Mouse (Mus musculus): ENCODE data around the gene Pla2g6. TPM values are rescaled to one million over a fixed set of nuclear protein-coding genes. Genes with fewer than 3 reads are reported as not detected.

The Pla2g6 gene
- polyA plus RNA-seq, 1 experiment from 2014 or later: 15.6 TPM

DNA sequence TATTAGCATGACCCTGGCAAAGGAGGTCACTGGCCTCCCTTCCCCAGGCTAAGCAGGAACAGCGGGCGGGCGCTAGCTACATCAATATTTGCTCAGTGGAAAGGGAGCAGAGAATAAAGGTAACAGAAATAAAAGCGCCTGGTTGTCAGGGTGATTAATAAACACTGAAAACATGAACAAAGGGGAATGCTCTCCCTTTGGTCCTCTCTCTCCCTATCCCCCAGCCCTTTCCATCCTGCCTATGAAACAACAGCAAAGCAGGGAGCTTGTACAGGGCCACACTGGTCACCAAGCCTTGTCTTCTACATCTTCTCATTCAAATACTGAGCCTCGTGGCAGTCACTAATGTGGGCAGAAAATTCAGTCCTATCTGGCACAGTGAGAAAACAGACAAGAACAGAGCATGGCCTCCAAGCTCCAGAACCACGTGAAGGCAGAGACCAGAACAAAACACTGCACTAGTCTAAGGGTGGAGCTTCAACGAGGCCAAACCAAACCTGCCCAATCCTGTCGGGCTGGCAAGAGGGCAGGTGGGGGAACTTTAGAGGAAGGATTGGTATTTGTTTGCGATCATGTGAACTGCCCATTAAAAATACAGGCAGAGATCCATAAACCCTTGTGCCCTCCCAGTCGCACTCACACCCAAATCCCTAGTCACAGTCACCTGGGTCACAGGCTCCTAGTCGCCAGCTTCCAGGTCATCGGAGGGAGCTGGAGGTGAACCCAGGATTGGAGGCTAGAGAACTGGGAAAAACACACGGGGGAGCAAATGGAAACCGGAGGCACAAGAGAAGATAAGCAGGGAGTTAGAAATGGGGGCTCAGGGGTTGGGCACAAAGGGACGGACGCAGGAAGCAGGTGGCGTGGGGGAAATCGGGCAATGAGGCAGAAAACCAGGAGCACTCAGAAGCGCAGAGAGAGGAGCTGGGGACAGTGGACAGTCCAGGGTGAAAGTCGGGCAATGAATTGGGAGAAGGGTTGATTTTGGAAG lies 924 bp downstream of the Pla2g6 start:
- WGBS: 7% methylated on average over 20 of the region's 20 CpGs
- no peaks in the 10 kb centered on the region for H3K36me3 ChIP-seq (ENCODE audit: control insufficient read depth, insufficient read depth, low read length)
- peaks cover 36% of the 10 kb centered on the region for H3K4me1 ChIP-seq (ENCODE audit: control insufficient read depth, insufficient read depth, low read length)
- H3K9ac ChIP-seq (ENCODE audit: low read length): peak overlapping the region; percentile 79
- peak; percentile 27; the same call in 1 of the 2 replicates for ATAC-seq (ENCODE audit: insufficient read depth, low FRiP score)
- H3K4me2 ChIP-seq (ENCODE audit: low read depth, low read length): peak overlapping the region; percentile 90
- H3K4me3 ChIP-seq (replicated peaks; ENCODE audit: low read length): peak overlapping the region; percentile 64
- H3K27ac ChIP-seq (ENCODE audit: low read length): peak overlapping the region; percentile 99
- no peaks in the 10 kb centered on the region for H3K9me3 ChIP-seq (replicated peaks; ENCODE audit: control insufficient read depth, low read length)
- no peaks in the 10 kb centered on the region for H3K27me3 ChIP-seq (ENCODE audit: control insufficient read depth, insufficient read depth, low read length)

DNA sequence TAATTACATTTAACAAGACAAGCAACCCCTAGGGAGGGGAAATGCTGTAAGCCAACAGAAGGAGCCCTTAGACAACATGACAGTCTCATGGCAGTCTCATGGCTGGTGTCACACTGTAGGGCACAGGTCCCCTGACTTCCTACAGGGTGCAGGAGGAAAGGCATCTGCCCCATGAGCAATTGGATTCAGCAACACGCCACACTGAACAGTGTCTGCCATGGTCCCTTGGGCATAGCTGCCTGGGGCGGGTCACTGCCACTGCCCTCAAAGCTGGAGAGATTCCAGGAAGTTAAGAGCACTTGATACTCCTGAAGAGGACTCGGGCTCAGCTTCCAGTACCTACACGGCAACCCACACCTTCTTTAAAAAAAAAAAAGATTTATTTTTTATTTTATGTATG lies 1.9 kb downstream of the Pla2g6 start:
- Histone ChIP-seq H3K9me3 (replicated peaks; ENCODE audit: control insufficient read depth, low read length) (no peaks in the 10 kb centered on the region), H3K4me3 (replicated peaks; ENCODE audit: low read length) (no peak overlapping the region), H3K27me3 (ENCODE audit: control insufficient read depth, insufficient read depth, low read length) (no peaks in the 10 kb centered on the region), H3K36me3 (ENCODE audit: control insufficient read depth, insufficient read depth, low read length) (no peaks in the 10 kb centered on the region), H3K4me2 (ENCODE audit: low read depth, low read length) (peak overlapping the region; percentile 90), H3K27ac (ENCODE audit: low read length) (peak overlapping the region; percentile 99), H3K4me1 (ENCODE audit: control insufficient read depth, insufficient read depth, low read length) (peaks cover 37% of the 10 kb centered on the region), H3K9ac (ENCODE audit: low read length) (peak overlapping the region; percentile 41; the same call in 1 of the 2 replicates)
- WGBS: 47% methylated on average over 4 of the region's 4 CpGs
- no peak for ATAC-seq (ENCODE audit: insufficient read depth, low FRiP score)

DNA sequence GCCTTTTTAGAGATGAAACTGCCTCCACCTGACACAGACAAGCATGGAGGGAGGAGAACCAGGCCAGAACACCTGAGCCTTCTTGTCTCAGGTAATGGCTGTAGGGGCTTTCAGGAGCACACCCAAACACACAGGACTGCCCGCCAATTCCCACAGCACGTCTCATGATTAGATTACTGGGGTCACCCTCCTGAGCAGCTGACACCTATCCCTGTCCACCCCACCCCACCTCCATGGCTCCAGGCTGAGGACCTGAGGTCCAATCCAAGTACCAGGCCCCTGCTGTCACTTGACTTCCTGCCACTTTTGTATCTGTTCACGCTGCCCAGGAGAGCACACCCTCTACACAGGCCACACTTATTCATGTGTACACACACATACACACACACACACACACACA lies 2.4 kb downstream of the Pla2g6 start:
- peak overlapping the region; percentile 99 for H3K27ac ChIP-seq (ENCODE audit: low read length)
- H3K9me3 ChIP-seq (replicated peaks; ENCODE audit: control insufficient read depth, low read length): no peaks in the 10 kb centered on the region
- WGBS: 62% methylated on average over 3 of the region's 3 CpGs
- peaks cover 37% of the 10 kb centered on the region for H3K4me1 ChIP-seq (ENCODE audit: control insufficient read depth, insufficient read depth, low read length)
- ATAC-seq (ENCODE audit: insufficient read depth, low FRiP score): no peak
- H3K36me3 ChIP-seq (ENCODE audit: control insufficient read depth, insufficient read depth, low read length): no peaks in the 10 kb centered on the region
- H3K4me3 ChIP-seq (replicated peaks; ENCODE audit: low read length): no peak overlapping the region
- H3K4me2 ChIP-seq (ENCODE audit: low read depth, low read length): no peak overlapping the region
- no peaks in the 10 kb centered on the region for H3K27me3 ChIP-seq (ENCODE audit: control insufficient read depth, insufficient read depth, low read length)
- peak overlapping the region; percentile 2 for H3K9ac ChIP-seq (ENCODE audit: low read length)

DNA sequence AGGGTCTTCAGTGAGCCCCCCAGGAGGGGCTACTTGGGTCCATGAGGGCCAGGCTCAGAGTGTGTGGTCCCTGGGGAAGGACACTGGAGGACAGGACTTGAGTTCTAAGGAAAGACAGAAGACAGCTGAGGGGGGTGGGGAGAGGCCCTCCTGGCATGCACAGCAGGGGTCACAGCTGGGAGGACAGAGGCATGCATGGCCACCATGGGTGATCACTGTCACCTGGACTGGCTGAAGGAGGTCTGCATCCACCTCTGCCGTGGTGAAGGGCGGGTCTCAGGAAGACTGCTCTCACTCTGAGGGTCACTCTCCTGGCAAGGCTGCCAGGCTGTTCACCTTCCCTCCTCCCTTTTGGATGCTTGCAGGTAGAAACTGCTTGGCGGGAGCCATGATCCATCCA lies 3.8 kb downstream of the Pla2g6 start:
- H3K4me3 ChIP-seq (replicated peaks; ENCODE audit: low read length): no peak overlapping the region
- no peaks in the 10 kb centered on the region for H3K27me3 ChIP-seq (ENCODE audit: control insufficient read depth, insufficient read depth, low read length)
- H3K9ac ChIP-seq (ENCODE audit: low read length): no peak overlapping the region
- no peak overlapping the region for H3K4me2 ChIP-seq (ENCODE audit: low read depth, low read length)
- H3K9me3 ChIP-seq (replicated peaks; ENCODE audit: control insufficient read depth, low read length): no peaks in the 10 kb centered on the region
- no peaks in the 10 kb centered on the region for H3K36me3 ChIP-seq (ENCODE audit: control insufficient read depth, insufficient read depth, low read length)
- 77% methylated on average over 3 of the region's 3 CpGs for WGBS
- H3K4me1 ChIP-seq (ENCODE audit: control insufficient read depth, insufficient read depth, low read length): peaks cover 34% of the 10 kb centered on the region
- ATAC-seq (ENCODE audit: insufficient read depth, low FRiP score): no peak
- H3K27ac ChIP-seq (ENCODE audit: low read length): peak overlapping the region; percentile 77

DNA sequence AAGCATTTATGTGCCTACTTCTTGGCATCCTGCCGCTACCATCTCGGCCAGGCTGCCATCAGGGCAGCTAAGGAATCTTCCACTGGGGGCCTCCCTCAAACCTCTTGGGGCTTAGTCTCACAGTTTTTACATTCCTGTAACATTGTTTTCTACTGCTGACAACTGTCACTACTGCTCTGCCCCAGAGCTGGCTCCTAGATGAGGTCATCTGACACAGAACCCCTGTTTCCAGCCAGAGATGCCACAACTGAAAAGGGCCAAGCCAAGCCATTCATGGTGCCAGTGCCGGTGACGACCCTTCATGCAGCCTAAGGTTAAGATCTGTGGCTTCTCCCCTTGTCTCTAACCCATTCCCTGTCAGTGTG lies 4.4 kb downstream of the Pla2g6 start:
- WGBS: 82% methylated on average over 4 of the region's 4 CpGs
- Histone ChIP-seq H3K4me1 (ENCODE audit: control insufficient read depth, insufficient read depth, low read length) (peaks cover 34% of the 10 kb centered on the region), H3K9me3 (replicated peaks; ENCODE audit: control insufficient read depth, low read length) (no peaks in the 10 kb centered on the region), H3K4me3 (replicated peaks; ENCODE audit: low read length) (no peak overlapping the region), H3K27me3 (ENCODE audit: control insufficient read depth, insufficient read depth, low read length) (no peaks in the 10 kb centered on the region), H3K9ac (ENCODE audit: low read length) (no peak overlapping the region), H3K27ac (ENCODE audit: low read length) (peak overlapping the region; percentile 77), H3K36me3 (ENCODE audit: control insufficient read depth, insufficient read depth, low read length) (no peaks in the 10 kb centered on the region), H3K4me2 (ENCODE audit: low read depth, low read length) (no peak overlapping the region)
- no peak for ATAC-seq (ENCODE audit: insufficient read depth, low FRiP score)

DNA sequence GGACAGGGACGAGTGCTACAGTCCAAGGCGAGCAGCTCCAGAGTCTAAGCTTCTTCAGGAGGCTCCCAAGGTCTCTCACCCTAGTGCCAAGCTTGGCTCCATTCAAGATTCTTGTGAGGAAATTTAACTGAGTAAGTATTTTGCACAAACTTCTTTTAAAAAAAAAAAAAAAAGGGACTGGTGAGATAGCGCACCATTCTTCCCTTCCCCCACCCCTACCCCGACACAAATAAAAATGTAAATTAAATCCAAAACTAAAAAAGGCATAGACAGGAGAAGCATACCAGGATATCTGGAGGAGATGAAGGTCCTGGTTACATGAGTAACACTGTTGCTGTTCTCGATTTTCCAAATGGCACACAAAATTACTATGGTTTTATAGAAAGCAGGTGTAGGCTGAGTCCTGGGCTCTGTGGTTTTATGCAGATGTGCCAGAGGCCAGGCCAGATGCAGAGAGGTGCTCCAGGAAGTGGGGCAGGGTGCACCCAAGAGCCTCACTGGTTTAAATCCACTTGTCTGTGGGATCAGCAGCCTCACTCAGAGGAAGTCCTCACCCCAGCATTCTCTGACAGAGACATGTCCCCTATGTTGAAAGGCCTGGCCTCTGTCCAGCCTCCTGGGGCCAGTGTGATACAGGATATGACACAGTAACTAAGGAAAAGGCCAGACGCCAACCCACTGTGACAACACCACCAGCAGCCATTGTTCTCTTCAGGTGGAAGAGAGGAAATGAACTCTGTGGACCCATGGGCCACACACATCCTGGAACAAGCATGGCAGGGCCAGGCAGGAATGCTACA lies 5.0 kb downstream of the Pla2g6 start:
- no peak overlapping the region for H3K4me2 ChIP-seq (ENCODE audit: low read depth, low read length)
- ATAC-seq (ENCODE audit: insufficient read depth, low FRiP score): no peak
- H3K9me3 ChIP-seq (replicated peaks; ENCODE audit: control insufficient read depth, low read length): no peaks in the 10 kb centered on the region
- no peaks in the 10 kb centered on the region for H3K36me3 ChIP-seq (ENCODE audit: control insufficient read depth, insufficient read depth, low read length)
- peak overlapping the region; percentile 77 for H3K27ac ChIP-seq (ENCODE audit: low read length)
- 64% methylated on average over 6 of the region's 6 CpGs for WGBS
- 0 out of 2 replicates have a peak overlapping the region, but pooled peaks have one; percentile 9 for H3K9ac ChIP-seq (ENCODE audit: low read length)
- H3K27me3 ChIP-seq (ENCODE audit: control insufficient read depth, insufficient read depth, low read length): no peaks in the 10 kb centered on the region
- peaks cover 34% of the 10 kb centered on the region for H3K4me1 ChIP-seq (ENCODE audit: control insufficient read depth, insufficient read depth, low read length)
- H3K4me3 ChIP-seq (replicated peaks; ENCODE audit: low read length): no peak overlapping the region

DNA sequence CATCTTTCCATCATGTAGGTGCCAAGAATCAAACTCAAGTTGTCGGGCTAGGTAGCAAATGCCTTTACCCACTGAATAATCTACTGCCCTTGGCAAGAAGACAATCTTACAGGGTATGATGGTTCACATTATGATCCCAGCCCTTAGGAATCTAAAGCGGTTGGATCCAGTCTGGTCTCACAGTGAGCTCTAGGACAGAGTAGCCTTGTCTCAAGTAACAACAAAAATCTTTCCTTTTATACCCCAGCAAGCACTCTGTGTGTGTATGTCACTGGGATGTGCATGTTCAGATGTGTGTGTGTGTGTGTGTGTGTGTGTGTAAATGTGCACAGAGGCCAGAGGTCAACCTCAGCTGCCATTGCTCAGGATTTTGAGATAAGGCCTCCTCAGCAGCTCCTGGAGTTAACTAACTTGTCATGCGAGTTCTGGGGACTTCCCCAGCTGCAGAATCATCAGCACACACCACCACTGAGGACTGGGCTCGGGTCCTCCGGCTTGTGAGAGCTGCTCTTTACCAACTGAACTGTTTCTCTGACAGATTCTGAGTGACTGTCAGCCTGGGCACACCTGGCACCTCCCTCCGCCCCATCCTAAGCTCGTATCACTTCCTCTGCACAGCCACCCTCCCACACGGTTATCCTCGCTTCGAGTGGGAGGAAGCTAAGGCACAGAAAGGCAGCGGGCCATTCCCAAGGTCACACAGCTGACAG lies 5.8 kb downstream of the Pla2g6 start:
- no peak overlapping the region for H3K4me2 ChIP-seq (ENCODE audit: low read depth, low read length)
- no peaks in the 10 kb centered on the region for H3K36me3 ChIP-seq (ENCODE audit: control insufficient read depth, insufficient read depth, low read length)
- H3K27me3 ChIP-seq (ENCODE audit: control insufficient read depth, insufficient read depth, low read length): no peaks in the 10 kb centered on the region
- peak overlapping the region; percentile 77 for H3K27ac ChIP-seq (ENCODE audit: low read length)
- WGBS: 51% methylated on average over 11 of the region's 11 CpGs
- no peak overlapping the region for H3K4me3 ChIP-seq (replicated peaks; ENCODE audit: low read length)
- H3K4me1 ChIP-seq (ENCODE audit: control insufficient read depth, insufficient read depth, low read length): peaks cover 31% of the 10 kb centered on the region
- ATAC-seq (ENCODE audit: insufficient read depth, low FRiP score): peak; percentile 19; the same call in 1 of the 2 replicates
- H3K9ac ChIP-seq (ENCODE audit: low read length): 0 out of 2 replicates have a peak overlapping the region, but pooled peaks have one; percentile 9
- no peaks in the 10 kb centered on the region for H3K9me3 ChIP-seq (replicated peaks; ENCODE audit: control insufficient read depth, low read length)

DNA sequence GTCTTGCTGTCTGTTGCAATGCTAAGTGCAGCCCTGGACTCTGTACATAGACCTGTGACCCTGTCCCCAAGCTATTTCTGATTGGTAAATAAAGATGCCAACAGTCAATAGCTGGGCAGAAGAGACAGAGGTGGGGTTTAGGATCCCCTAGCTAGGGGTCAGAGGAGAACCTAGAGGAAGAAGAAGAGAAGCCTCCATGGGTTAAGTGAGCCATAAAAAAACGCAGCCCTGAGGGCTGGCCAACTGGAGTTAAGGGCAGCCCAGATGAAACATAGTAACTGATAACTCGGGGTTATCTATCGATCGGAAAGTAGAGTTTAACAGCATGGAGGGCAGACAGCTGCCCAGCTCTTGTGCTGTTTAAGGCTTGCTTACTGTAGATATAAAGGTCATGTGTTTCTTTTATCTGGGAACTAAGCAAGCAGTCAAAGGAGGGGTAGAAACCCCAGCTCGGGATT lies 6.4 kb downstream of the Pla2g6 start:
- Histone ChIP-seq H3K9ac (ENCODE audit: low read length) (no peak overlapping the region), H3K4me1 (ENCODE audit: control insufficient read depth, insufficient read depth, low read length) (peaks cover 31% of the 10 kb centered on the region), H3K4me3 (replicated peaks; ENCODE audit: low read length) (no peak overlapping the region), H3K36me3 (ENCODE audit: control insufficient read depth, insufficient read depth, low read length) (no peaks in the 10 kb centered on the region), H3K4me2 (ENCODE audit: low read depth, low read length) (no peak overlapping the region), H3K9me3 (replicated peaks; ENCODE audit: control insufficient read depth, low read length) (no peaks in the 10 kb centered on the region), H3K27ac (ENCODE audit: low read length) (peak overlapping the region; percentile 77), H3K27me3 (ENCODE audit: control insufficient read depth, insufficient read depth, low read length) (no peaks in the 10 kb centered on the region)
- peak; percentile 23; the same call in 1 of the 2 replicates for ATAC-seq (ENCODE audit: insufficient read depth, low FRiP score)
- 48% methylated on average over 5 of the region's 5 CpGs for WGBS

Data from stomach, embryonic 16.5 days (tissue).